Mouse (Mus musculus): ENCODE measurements around the gene Fdx1l.

GRCm38 (mm10) chr9:21062928-21063327, 10.5 kb downstream of the Fdx1l start:
- TF ChIP-seq TAL1 (IDR thresholded peaks at IDR 0.05; ENCODE audit: low read length) (no peak), GATA1 (IDR thresholded peaks at IDR 0.05; ENCODE audit: low read length) (no peak)

All from erythroblast, embryonic 14.5 days (primary cell).